Mouse (Mus musculus): ENCODE results near the gene Pqlc3. TPM values are rescaled to one million over a fixed set of nuclear protein-coding genes. Genes with fewer than 3 reads are reported as not detected.

Pqlc3 gene
- polyA plus RNA-seq, 1 experiment from 2014 or later = 4.3 TPM

Other genes starting within 250 kb of the Pqlc3 start
- 16.9 and 17.4 TPM in 2 replicates for gene Greb1, start 199.5 kb downstream of the Pqlc3 start, polyA plus RNA-seq (2016; fragmentation: Nextera tagmentation; extraction: Ambion mirVana)
- gene E2f6, start 189.4 kb downstream of the Pqlc3 start, polyA plus RNA-seq (2016; fragmentation: Nextera tagmentation; extraction: Ambion mirVana) = 67.3 and 67.5 TPM in 2 replicates
- 10.1 and 12.5 TPM in 2 replicates for gene Rock2, start 105.5 kb downstream of the Pqlc3 start, polyA plus RNA-seq (2016; fragmentation: Nextera tagmentation; extraction: Ambion mirVana)
- gene 2410004P03Rik, start 11.3 kb upstream of the Pqlc3 start, polyA plus RNA-seq (2016; fragmentation: Nextera tagmentation; extraction: Ambion mirVana) = 0.84 and 1.2 TPM in 2 replicates
- gene Kcnf1, start 176.5 kb upstream of the Pqlc3 start, polyA plus RNA-seq (2016; fragmentation: Nextera tagmentation; extraction: Ambion mirVana) = 0.33 and 0.53 TPM in 2 replicates

All from limb, embryonic 10.5 days (tissue).